Mouse (Mus musculus): Measurements from ENCODE around the gene Tenm2. TPM values are rescaled to one million over a fixed set of nuclear protein-coding genes. Genes with fewer than 3 reads are reported as not detected.

Gene Tenm2
- total RNA-seq, 2 experiments from 2014 or later: not detected

DNA sequence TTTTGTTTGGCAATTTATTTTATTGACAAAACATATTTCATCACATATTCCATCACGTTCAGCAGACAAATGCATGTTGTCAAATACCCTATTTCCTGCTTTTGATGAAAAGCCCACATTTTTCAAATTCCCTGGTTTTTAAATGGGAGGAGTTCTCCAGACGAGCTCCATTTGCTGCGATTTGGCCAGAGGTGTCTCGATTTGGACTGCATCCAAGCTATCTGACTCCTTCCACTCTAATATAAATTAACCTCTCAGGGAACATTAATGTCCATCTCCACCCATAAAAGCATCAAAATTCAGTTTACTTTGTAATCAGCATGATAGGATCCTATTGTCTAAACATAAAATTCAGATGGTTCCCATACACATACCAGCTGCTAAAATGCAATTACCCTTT lies 120.6 kb downstream of the Tenm2 start:
- no peak for ATAC-seq (replicated peaks; ENCODE audit: low FRiP score, poor library complexity, severe bottlenecking)

DNA sequence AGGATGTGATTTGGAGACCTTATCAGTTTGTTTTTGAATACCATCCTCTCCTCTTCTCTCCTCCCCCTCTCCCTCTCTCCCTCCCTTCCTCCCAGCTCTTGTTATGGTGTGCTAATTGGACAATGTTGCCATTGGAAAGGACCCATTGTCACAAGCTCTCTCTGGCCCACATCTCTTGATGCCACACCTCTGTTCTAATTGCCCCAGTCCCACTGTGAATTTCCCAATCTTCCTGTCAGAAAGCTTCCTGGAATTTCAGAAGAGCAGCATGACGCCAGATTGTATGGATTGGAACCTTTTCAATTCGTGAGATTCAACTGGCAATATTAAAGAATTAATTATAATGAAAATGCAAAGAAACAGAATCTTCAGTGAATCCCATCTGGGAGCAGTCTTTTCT lies 128.7 kb downstream of the Tenm2 start:
- no peak for ATAC-seq (replicated peaks; ENCODE audit: low FRiP score, poor library complexity, severe bottlenecking)

DNA sequence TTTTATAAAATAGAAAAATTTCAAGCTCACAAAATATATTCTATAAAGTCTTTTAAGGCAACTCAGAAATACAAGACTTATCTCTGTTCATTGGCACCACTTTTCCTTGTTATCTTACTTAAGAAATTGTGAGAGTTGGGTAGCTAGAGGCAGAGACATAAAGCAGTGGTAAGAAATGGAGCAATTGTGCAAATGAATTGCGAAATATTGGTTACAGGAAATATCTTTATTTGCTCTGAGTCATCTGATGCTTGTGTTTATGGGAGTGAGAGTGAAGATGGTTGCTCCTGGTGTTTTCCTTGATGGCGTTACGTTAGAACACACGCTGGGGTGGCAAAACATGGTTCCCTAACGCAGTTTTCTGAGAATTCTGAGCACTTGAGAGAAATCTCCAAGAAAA lies 156.4 kb downstream of the Tenm2 start:
- no peak for ATAC-seq (replicated peaks; ENCODE audit: low FRiP score, poor library complexity, severe bottlenecking)

DNA sequence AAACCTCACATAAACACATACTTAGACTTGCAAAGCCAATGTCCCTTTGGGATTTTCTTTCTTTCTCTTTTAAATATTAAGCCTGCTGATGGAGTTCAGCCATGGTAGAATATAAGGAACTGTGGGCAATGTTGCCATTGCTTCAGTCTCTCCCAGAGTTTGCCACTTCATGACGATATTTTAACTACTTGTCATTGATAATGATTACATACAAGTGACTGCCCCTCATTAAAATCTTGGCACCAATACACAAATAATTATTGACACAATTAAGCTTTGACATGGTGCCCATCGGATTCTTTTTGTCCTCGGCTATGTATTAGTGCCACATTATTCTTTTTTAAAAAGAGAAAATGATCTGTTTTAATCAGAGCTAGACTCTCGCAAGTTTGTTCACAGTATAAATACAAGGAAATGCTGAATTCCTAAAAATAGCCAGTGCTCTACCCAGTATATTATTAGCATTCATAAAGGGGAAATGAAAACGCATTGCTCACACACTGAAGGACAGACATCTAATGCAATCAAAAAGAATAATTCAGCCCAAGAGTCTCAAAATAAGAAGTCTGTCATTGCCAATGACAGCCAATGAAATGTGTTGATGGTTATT lies 158.7 kb downstream of the Tenm2 start:
- ATAC-seq (replicated peaks; ENCODE audit: low FRiP score, poor library complexity, severe bottlenecking): no peak

DNA sequence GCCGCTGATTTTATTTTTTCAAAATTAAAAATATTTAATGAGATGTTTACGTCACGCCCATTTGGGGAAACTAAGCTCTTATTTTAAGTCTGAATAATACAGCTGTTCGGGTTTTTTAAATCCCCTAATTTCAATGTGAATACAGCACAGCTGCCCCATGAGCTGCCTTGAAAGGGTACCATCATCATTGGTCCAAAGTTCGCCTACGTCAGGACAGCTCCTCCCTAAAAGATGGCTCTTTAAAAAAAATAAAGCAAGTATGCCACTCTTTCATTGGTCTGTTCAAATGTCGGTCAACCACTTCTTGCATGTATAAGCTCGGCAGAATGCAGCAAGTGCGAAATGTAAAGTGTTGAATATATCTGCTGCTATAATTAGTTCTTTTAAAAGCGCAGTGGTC lies 160.4 kb downstream of the Tenm2 start:
- no peak for ATAC-seq (replicated peaks; ENCODE audit: low FRiP score, poor library complexity, severe bottlenecking)

DNA sequence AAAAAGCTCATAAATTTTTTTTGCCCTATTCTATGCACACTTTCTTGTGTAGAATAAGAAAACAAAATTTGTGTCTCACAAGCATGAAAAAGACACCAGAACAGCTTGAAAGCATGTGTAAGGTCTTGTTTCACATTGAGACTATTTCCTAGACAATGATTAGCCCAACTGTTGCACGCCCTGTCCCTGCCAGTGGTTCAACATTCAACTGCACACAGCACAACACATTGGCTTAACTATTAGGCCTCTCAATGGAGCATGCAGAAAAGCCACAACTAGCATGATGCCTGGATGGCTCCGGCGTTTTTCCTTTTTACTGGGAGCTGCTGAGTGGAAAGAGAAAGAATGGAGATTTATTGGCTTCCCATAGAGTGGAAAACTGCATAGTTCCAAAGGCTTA lies 170.3 kb downstream of the Tenm2 start:
- no peak for ATAC-seq (replicated peaks; ENCODE audit: low FRiP score, poor library complexity, severe bottlenecking)

DNA sequence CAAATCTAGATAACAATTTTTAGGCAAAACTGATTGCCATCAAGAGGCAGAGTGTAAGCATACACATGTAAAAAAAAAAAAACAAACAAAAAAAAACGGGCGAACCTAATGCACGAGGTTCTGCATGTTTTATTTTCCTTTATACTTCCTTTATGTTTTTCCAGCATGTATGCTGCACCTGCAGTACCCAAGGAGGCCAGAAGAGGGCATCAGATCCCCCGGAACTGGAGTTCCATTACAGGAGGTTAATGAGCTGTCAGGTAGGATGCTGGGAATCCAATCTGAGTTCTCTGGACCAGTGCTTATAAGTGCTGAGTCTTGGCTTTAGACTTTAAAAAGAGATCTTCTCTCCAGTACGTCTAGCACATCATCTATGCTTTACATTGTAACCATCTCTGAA lies 189.1 kb downstream of the Tenm2 start:
- ATAC-seq (replicated peaks; ENCODE audit: low FRiP score, poor library complexity, severe bottlenecking): no peak

DNA sequence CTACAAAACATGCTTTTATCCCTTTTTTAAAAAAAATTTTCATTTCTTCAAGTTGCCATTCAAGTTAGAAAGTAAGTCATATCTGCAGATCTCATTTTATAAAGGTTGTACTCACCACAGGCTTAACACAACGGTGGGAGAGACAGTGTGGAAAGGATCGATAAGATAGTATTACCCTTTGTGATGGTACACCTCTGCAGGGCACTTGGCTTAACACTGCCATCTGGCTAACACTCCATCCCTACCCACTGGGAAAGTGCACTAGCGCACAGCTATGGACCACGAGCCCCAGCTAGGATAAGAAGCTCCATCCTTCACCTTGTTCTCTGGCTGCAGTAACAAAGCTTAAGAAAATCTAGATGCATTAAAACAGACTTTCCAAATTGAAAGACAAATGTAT lies 194.5 kb downstream of the Tenm2 start:
- no peak for ATAC-seq (replicated peaks; ENCODE audit: low FRiP score, poor library complexity, severe bottlenecking)

DNA sequence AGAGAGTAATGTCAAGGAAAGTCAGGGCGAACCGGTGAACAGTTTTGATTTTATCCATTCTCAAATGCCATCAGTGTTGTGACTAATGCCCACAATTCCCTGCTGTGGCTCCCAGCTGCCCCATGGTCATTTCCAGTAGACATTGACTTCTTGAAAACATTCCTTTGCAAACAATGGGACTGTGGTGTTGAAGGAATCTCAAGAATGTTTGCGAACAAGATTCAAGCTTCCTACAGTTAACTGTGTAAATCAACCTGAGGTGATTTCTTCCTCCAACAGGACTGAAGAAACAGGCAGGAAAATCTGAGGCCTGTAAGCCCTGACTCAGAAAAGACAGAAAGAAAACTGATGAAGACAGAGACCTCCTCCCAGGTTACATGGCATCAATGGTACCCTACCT lies 196.5 kb downstream of the Tenm2 start:
- no peak for ATAC-seq (replicated peaks; ENCODE audit: low FRiP score, poor library complexity, severe bottlenecking)

DNA sequence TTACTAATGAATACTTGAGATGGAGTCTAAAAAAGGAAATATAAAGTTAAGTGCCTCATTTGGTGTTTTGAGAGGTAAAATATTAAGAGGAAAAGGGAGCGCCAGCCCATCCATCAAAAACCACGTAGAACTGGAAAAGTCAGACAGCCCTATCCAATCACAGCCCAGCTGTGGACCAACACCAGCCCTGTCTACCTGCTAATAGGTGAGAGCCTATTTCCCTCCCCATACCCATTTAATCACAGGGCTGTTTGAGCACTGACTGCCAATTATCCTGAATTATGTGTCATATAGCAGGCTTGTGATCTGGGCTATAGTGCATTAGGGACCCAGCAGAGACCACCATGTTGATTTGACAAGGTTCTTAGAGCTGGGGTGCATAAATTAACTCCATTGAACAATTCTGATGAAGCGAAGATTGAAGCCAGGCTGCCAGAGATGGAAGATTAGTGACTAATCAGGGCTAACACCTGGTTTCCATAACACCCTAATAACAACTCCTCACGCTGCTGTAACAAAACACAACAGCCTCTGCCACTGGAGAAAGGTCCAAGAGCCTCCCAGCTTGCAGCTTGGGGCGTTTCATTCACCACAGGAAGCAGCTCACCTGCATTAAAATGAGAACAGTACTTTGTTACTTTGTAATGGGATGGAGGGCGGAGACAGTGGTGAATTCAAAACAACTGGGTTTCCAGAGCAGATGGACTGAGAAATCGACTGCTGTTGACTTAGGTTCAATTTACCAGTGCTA lies 204.3 kb downstream of the Tenm2 start:
- no peak for ATAC-seq (replicated peaks; ENCODE audit: low FRiP score, poor library complexity, severe bottlenecking)

DNA sequence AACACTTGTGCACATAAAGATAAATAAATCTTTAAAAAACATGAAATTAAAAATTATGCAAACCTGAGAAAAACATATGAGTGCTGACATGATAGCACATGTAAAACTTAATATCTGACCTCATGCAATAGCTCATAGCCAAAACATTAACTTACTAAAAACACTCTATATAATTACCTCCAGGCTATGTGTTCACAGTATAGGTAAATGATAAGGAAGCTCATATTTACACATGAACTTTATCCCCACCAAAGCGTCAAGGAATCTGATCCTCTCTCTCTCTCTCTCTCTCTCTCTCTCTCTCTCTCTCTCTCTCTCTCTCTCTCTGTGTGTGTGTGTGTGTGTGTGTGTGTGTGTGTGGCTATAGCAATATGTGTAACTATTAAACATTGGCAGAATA lies 223.9 kb downstream of the Tenm2 start:
- ATAC-seq (replicated peaks; ENCODE audit: low FRiP score, poor library complexity, severe bottlenecking): no peak

DNA sequence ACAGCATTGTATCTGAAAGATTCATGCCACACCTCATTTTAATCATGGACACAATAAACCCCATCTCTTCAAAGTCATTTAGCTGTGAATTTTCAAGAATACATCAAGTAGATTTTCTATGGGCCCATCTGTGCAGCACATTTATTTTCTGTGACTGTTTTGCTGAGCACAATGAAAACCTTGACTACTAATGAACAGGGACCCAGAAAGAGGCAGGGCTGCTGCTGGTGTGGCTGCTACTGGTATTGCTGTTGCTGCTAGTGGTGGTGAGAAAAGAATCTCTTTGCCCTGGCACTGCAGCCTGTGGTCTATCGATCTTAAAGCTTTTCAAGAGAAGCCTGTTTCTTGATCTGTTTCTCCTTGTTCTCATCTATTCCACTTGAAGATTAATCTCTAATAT lies 226.5 kb downstream of the Tenm2 start:
- ATAC-seq (replicated peaks; ENCODE audit: low FRiP score, poor library complexity, severe bottlenecking): no peak

DNA sequence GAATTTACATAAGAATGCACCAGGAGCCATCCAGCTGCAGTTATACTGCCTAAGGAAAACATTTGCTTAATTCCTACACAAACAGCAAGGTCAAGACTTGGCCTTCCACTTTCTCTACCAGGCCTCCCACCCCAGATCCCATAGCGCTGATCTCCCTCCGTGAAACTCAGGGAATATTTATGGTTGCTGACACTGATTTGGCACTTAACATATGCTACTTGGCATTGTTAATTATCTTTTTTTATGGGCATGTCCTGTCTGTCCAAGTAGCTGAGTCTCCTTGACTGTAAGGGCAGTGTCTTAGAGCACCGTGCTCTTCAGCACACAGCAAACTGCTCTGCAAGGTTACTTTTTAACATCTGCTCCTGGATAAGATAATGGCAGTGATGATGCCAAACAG lies 238.1 kb downstream of the Tenm2 start:
- no peak for ATAC-seq (replicated peaks; ENCODE audit: low FRiP score, poor library complexity, severe bottlenecking)

DNA sequence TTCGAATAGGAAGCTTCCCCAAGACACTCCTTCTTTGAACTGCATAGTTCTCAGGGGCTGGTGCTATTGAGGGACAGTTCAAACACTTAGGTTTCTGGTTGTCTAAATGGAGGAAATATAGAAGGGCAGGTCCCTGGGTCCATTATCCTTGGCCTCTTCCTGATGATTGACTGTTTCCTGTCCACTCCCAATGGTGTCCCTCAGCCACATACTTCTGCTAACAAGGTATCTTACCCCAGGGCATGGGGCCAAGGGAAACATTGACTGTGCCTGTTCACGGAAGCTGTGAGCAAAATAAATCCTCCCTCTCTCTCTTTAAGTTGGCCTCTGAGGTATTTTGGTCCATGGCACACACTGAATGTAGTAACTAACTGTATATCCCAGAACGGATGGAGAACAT lies 244.9 kb downstream of the Tenm2 start:
- no peak for ATAC-seq (replicated peaks; ENCODE audit: low FRiP score, poor library complexity, severe bottlenecking)

DNA sequence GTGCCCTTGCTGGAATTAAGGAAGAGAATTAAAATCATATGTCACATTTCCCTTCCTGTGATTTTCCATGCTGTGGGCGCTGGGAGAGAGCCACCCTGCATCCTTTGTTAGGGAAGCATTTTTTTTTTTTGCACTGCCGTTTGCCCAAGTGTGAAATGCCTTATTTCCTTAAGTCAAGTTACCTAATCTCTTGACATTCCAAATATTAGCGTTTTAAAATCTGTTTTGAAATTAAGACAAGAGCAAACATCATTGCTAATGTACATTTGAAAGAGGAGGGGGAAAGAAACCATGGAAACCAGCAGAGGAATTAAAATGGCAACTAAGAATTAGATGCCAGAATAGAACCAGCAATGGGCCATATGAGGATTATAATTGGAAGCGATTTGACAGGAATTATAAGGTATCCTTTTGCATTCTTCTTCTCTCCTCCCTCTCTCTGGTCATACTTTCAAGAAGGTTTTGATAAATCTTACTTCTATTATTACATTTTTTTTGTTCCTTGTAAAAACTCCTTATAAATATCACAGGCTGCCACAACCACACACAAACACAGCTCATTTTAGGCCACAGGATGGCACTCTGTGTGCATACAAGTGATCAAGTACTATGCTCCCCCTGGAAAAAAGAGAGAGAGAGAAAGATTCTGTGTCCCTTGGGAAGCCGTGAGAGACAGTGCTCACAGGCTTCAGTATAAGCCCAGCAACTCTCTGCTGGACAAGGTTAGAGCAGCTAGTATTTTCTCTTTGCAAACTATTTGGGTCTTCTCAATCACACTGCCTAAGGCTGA lies 246.8 kb downstream of the Tenm2 start:
- no peak for ATAC-seq (replicated peaks; ENCODE audit: low FRiP score, poor library complexity, severe bottlenecking)

DNA sequence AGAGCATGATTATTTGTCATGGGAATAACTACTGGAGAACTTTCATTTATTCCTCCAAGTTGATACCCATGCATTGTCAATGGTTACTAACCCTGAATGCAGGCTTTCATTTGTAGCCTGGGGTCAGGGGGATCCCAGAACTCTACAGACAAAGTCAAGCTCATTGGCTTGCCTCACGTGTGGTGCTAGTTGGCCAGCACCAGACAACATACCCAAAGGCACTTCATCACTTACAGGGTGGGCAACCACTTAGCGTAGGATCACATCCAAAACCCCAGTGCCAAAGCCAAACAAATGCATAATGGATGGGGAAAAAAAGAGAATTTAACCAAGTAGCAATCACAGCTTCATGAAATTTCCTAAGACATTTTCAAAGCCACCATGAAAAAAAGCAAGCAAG lies 261.6 kb downstream of the Tenm2 start:
- ATAC-seq (replicated peaks; ENCODE audit: low FRiP score, poor library complexity, severe bottlenecking): no peak

DNA sequence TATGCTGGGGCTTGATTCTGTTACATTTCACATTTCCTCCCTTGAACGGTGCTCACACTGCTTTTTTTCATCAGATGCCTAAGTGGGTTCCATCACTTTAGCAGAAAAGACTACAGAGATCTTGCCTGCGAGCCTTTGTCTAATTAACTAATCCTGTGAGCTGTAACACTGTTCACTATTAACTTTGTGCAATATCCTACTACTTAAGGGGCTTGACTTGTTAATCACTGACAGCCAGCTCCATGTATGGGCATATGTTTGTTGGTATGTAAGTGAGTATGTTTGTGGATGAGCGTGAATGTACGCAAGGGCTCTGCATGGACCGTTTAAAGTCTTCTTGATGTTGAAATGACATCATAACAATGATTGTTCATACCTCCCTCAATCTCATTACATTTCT lies 277.7 kb downstream of the Tenm2 start:
- ATAC-seq (replicated peaks; ENCODE audit: low FRiP score, poor library complexity, severe bottlenecking): no peak

DNA sequence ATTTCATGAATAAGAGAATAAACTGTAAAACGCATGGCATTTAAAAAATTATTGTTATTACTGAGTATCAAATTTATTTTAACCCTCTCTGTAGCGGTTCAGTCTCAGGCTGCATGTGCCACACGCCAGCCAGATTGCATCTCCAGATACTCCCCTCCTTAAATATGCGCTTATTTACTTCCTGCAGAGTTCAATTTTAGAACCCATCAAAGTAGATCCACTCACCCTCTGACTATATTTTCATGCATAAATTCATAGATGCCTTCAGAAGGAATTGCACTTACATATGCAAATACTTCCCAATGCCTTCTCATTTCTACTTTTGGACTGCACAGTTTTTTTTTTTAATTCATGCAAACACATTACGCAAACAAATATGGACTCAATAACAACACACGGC lies 294.3 kb downstream of the Tenm2 start:
- no peak for ATAC-seq (replicated peaks; ENCODE audit: low FRiP score, poor library complexity, severe bottlenecking)

DNA sequence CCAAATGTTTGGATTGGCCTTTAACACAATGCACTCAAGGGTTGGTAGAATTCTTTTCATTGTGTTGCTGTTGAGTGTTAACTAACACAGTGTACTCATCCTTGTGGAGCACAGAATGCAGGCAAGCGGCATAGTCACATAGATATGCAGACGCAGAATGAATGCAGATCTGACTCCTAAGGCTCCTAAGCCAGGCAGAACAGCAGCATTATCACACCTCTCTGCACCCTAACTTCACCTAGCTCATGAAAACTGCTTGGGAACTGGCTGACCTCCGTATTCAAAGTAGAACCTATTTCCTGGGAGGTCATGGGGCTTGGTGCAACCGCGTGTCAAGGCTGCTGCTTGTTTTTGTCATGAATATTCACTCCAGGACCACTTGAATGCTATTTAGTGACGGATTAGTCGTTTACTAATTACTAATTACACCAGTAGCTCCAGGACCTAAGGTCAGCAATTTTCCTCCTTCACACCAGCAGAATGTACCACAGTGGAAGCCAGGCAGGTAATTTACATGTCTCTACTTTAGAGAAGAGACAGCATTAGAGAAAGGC lies 295.1 kb downstream of the Tenm2 start:
- no peak for ATAC-seq (replicated peaks; ENCODE audit: low FRiP score, poor library complexity, severe bottlenecking)

DNA sequence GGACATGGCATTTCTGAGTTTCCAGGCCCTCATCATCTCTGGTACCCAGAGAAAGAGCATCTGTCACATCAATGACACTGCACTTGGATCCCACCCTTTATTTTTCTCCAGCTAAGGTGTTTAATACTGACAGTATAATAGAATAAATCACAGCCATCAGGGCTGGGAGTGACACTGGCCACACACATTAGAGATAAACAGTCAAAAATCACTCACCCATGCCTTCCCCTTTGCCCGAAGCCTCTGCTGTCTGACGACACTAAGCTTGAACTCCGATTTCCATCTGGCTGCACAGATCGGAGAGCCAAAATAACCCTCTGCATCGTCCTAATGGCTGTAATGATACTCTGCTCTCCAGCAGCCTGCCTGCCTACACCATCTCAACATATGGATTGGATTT lies 305.9 kb downstream of the Tenm2 start:
- no peak for ATAC-seq (replicated peaks; ENCODE audit: low FRiP score, poor library complexity, severe bottlenecking)
